Mouse (Mus musculus) C2C12 (cell line): Measurements from ENCODE around the gene Iah1. TPM values are rescaled to one million over a fixed set of nuclear protein-coding genes. Genes with fewer than 3 reads are reported as not detected.

Experiments
- H3K27me3 ChIP-seq: one replicate; pipeline ENCODE4 v1.6.1; 2011; ENCODE audit not compliant: control insufficient read depth, insufficient read depth, insufficient read length
- H3K36me3 ChIP-seq: one replicate; pipeline ENCODE4 v1.6.1; 2011; ENCODE audit not compliant: control insufficient read depth, insufficient read depth
- H3K4me3 ChIP-seq: one replicate; pipeline ENCODE4 v1.5.1; 2011; ENCODE audit warnings: mild to moderate bottlenecking, control low read depth; ENCODE audit not compliant: poor library complexity, insufficient read depth, severe bottlenecking
- H3K79me2 ChIP-seq: one replicate; pipeline ENCODE4 v1.6.1; 2011; ENCODE audit not compliant: control insufficient read depth, insufficient read depth
- H3K79me3 ChIP-seq: one replicate; pipeline ENCODE4 v1.6.1; 2011; ENCODE audit warnings: low read depth, control low read depth
- H3ac ChIP-seq: one replicate; pipeline ENCODE3; 2011; ENCODE audit warnings: low read depth; ENCODE audit not compliant: control insufficient read depth, insufficient read length
- CEBPB ChIP-seq: IDR thresholded peaks from one replicate; pipeline ENCODE4 v1.6.1; 2011; ENCODE audit warnings: low read depth, mild to moderate bottlenecking, control low read depth, moderate library complexity
- CTCF ChIP-seq: IDR thresholded peaks from one replicate; pipeline ENCODE4 v1.5.1; 2011; ENCODE audit not compliant: control insufficient read depth, insufficient read depth, insufficient read length
- FOSL1 ChIP-seq: IDR thresholded peaks from one replicate; pipeline ENCODE4 v1.8.0; 2011; ENCODE audit warnings: mild to moderate bottlenecking, low read length; ENCODE audit not compliant: poor library complexity, insufficient read depth, severe bottlenecking
- MAX ChIP-seq: IDR thresholded peaks from one replicate; pipeline ENCODE4 v1.6.1; 2011; ENCODE audit warnings: mild to moderate bottlenecking, control low read depth
- MYOD1 ChIP-seq: IDR thresholded peaks from one replicate; pipeline ENCODE4 v1.6.1; 2011; ENCODE audit warnings: low read depth; ENCODE audit not compliant: control insufficient read depth, insufficient read length
- MYOG ChIP-seq: IDR thresholded peaks from one replicate; pipeline ENCODE4 v1.6.1; 2011; ENCODE audit not compliant: control insufficient read depth, insufficient read length; ENCODE audit errors: extremely low read depth
- USF1 ChIP-seq: IDR thresholded peaks from one replicate; pipeline ENCODE4 v1.6.1; 2011; ENCODE audit warnings: low read depth, mild to moderate bottlenecking, control low read depth, moderate library complexity
- polyA plus RNA-seq: library from polyadenylated mRNA; unstranded; fragments of >200 nt; fragmentation: generic; extraction: Trizol; gene quantifications from one replicate; pipeline ENCODE4 v1.2.1, GENCODE M21; 2012; ENCODE audit warnings: missing spikeins

Gene Iah1
- polyA plus RNA-seq, 1 experiment: 33.1 TPM

DNA sequence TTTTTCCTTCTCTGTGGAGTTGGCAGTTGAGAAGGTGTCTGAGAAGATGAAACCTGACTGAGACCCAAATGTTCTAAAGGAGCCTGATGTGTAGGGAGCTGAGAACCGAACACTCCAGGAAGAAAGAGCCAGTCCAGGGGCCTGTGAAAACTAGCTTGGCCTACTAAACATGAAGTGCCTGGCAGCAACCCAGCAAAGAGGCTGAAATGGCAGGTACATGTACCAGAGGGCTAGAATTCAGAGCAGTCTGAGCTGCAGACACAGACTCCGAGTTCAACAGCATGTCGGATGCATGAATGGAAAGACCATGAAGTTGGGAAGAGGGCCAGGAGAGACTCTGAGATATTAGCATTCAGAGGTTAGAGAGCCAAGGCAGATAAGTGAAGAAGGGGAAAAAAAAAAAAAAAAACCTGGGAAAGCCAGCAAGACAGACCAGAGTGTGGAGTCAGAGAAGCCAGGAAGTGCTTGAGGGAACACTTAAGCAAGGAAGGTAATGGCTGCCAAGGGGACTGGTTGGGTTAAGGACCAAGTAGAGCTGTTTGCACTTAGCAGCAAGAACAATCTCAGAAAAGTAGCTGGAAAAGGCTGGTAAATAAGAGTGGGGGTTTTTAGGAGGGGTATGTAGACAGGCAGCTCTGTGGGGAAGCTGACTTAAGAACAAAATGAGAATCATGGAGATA lies 27.3 kb upstream of the Iah1 start:
- no peak overlapping the region for H3K4me3 ChIP-seq
- peaks cover 44% of the 10 kb centered on the region for H3K36me3 ChIP-seq
- H3K79me3 ChIP-seq: peaks cover 21% of the 10 kb centered on the region
- H3K27me3 ChIP-seq: no peaks in the 10 kb centered on the region
- H3ac ChIP-seq: no peak overlapping the region
- TF ChIP-seq CEBPB: no peak
- TF ChIP-seq CTCF: no peak
- TF ChIP-seq MAX: no peak
- no peak for TF ChIP-seq USF1
- no peak for TF ChIP-seq MYOD1
- no peak for TF ChIP-seq FOSL1
- no peak for TF ChIP-seq MYOG
- peaks cover 47% of the 10 kb centered on the region for H3K79me2 ChIP-seq

DNA sequence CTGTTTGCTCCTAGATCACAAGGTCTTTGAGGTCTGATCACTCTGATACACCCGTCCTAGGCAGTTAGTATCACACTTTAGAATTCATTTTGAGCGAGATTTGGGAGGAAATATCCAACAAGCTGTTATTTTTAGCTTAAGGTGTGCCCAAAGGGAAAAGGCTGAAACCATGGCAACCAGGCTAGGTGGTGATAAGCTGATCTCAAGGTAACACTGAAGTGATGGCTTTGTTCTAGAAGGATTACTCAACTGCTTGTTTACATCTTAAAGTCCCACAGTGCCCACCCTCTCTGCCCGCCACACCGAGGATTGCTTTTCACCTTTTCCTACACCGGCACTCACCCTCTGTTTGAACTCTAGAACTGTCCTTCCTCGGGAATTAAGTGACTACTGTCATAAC lies 26.5 kb upstream of the Iah1 start:
- peaks cover 21% of the 10 kb centered on the region for H3K79me3 ChIP-seq
- peaks cover 45% of the 10 kb centered on the region for H3K79me2 ChIP-seq
- H3ac ChIP-seq: no peak overlapping the region
- H3K36me3 ChIP-seq: peaks cover 51% of the 10 kb centered on the region
- no peak overlapping the region for H3K4me3 ChIP-seq
- no peaks in the 10 kb centered on the region for H3K27me3 ChIP-seq
- no peak for TF ChIP-seq MYOD1

DNA sequence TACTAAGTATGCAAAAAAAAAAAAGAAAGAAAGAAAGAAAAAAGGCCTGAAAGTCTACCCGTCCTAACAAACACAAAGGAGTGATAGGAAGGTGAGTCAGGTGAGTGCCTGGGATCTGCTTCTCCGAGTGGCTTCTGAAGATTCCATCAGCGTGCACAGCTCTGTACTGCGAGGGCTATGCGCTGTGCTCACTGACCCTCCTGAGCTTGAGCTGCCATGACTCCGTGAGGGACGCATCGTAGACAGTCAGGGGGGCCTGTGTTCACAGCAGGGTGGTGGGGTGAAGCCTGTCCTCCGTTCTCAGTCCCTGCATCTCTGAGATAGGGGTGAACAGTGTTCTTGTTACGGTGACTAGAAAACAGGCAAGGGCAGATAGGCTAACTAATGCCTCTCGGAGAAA lies 17.3 kb upstream of the Iah1 start:
- Histone ChIP-seq H3ac (no peak overlapping the region), H3K4me3 (no peak overlapping the region), H3K36me3 (peaks cover 72% of the 10 kb centered on the region), H3K79me3 (no peaks in the 10 kb centered on the region), H3K79me2 (no peaks in the 10 kb centered on the region), H3K27me3 (no peaks in the 10 kb centered on the region)
- TF ChIP-seq CEBPB: no peak
- TF ChIP-seq CTCF: no peak

GRCm38 (mm10) chr12:21301324-21301723 lies 14.9 kb upstream of the Iah1 start:
- no peaks in the 10 kb centered on the region for H3K27me3 ChIP-seq
- H3K36me3 ChIP-seq: peaks cover 66% of the 10 kb centered on the region
- no peak overlapping the region for H3K4me3 ChIP-seq
- no peaks in the 10 kb centered on the region for H3K79me2 ChIP-seq
- H3K79me3 ChIP-seq: no peaks in the 10 kb centered on the region
- H3ac ChIP-seq: no peak overlapping the region
- TF ChIP-seq MYOG (no peak), USF1 (no peak), CTCF (no peak), FOSL1 (no peak), CEBPB (no peak)

DNA sequence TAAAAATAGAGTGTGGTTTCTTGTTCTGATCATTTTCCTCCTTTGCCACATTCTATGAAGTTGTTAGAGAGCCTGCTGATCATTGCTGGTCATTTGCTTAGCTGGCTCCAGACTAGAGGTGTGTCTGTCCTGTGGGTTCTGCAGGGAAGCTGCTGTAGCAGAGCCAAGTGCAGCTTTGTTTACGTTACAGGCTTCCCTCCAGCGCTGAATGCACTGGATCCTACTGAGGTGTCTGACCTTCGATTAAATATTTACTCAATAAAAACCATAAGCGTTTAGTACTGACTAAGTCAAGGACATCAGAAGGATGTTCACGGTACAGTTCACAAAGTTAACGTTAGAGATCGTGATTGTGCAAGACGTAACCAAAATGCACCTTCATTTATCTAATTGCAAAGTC lies 14.3 kb upstream of the Iah1 start:
- Histone ChIP-seq H3K27me3 (no peaks in the 10 kb centered on the region), H3K4me3 (no peak overlapping the region), H3K36me3 (peaks cover 60% of the 10 kb centered on the region), H3ac (no peak overlapping the region), H3K79me3 (no peaks in the 10 kb centered on the region), H3K79me2 (no peaks in the 10 kb centered on the region)
- TF ChIP-seq CTCF: no peak
- TF ChIP-seq MAX: no peak
- TF ChIP-seq FOSL1: no peak
- no peak for TF ChIP-seq CEBPB
- no peak for TF ChIP-seq USF1
- TF ChIP-seq MYOG: no peak
- no peak for TF ChIP-seq MYOD1

- peaks cover 60% of the 10 kb centered on the region for H3K36me3 ChIP-seq
These were observed 13.8 kb upstream of the Iah1 start for GRCm38 (mm10) chr12:21302361-21302783.

More at GRCm38 (mm10) chr12:21302361-21302783, 13.8 kb upstream of the Iah1 start:
- H3K79me2 ChIP-seq: no peaks in the 10 kb centered on the region
- no peaks in the 10 kb centered on the region for H3K79me3 ChIP-seq
- no peak overlapping the region for H3K4me3 ChIP-seq
- TF ChIP-seq MAX: no peak
- no peak for TF ChIP-seq MYOG
- TF ChIP-seq CTCF: no peak
- TF ChIP-seq CEBPB: no peak
- TF ChIP-seq MYOD1: no peak
- no peak for TF ChIP-seq USF1
- TF ChIP-seq FOSL1: no peak
- no peaks in the 10 kb centered on the region for H3K27me3 ChIP-seq
- no peak overlapping the region for H3ac ChIP-seq
